Mouse (Mus musculus) liver, embryonic 15.5 days (tissue): ENCODE measurements around the gene Mturn. TPM values are rescaled to one million over a fixed set of nuclear protein-coding genes. Genes with fewer than 3 reads are reported as not detected.

Experiments used
- ATAC-seq: fragments of 200-750 bp; cut with Nextera tagmentation; 2 replicates; pipeline ENCODE4 v1.8.0; 2017; ENCODE audit warnings: moderate number of reproducible peaks, mild to moderate bottlenecking, moderate library complexity; ENCODE audit not compliant: insufficient read depth
- H3K27ac ChIP-seq: fragments of 300-500 bp; sonication (generic); replicated peaks from 2 replicates; pipeline ENCODE4 v1.5.1; 2015; ENCODE audit warnings: mild to moderate bottlenecking, inconsistent platforms
- H3K27me3 ChIP-seq: fragments of 300-500 bp; sonication (generic); 2 replicates; pipeline ENCODE4 v1.6.1; 2015; ENCODE audit warnings: mild to moderate bottlenecking, inconsistent platforms
- H3K36me3 ChIP-seq: fragments of 300-500 bp; sonication (generic); replicated peaks from 2 replicates; pipeline ENCODE4 v1.6.1; 2015; ENCODE audit warnings: moderate library complexity, mild to moderate bottlenecking, inconsistent platforms
- H3K4me1 ChIP-seq: fragments of 300-500 bp; sonication (generic); replicated peaks from 2 replicates; pipeline ENCODE4 v1.6.1; 2015; ENCODE audit warnings: inconsistent platforms
- H3K4me2 ChIP-seq: fragments of 300-500 bp; sonication (generic); 2 replicates; pipeline ENCODE4 v1.6.1; 2015; ENCODE audit warnings: moderate library complexity, mild to moderate bottlenecking, inconsistent platforms
- H3K4me3 ChIP-seq: fragments of 300-500 bp; sonication (generic); replicated peaks from 2 replicates; pipeline ENCODE4 v1.5.1; 2015; ENCODE audit warnings: mild to moderate bottlenecking, inconsistent platforms
- H3K9ac ChIP-seq: fragments of 300-500 bp; sonication (generic); 2 replicates; pipeline ENCODE4 v1.6.1; 2015; ENCODE audit warnings: moderate library complexity, mild to moderate bottlenecking, inconsistent platforms
- H3K9me3 ChIP-seq: fragments of 300-500 bp; sonication (generic); replicated peaks from 2 replicates; pipeline ENCODE4 v1.6.1; 2016; ENCODE audit warnings: inconsistent platforms
- WGBS: fragments of 180-500 bp; shearing (Covaris S2); methylation state at CpG from one replicate; pipeline ENCODE4 v1.1.7; 2015; ENCODE audit warnings: mixed read lengths; ENCODE audit not compliant: insufficient replicate concordance; 5-methylcytosine and 5-hydroxymethylcytosine counted together
- polyA plus RNA-seq: library from polyadenylated mRNA; unstranded; fragments of >200 nt; fragmentation: Nextera tagmentation; extraction: Ambion mirVana; gene quantifications from 2 replicates; pipeline ENCODE4 v1.2.1, GENCODE M21; 2015

The Mturn gene
- polyA plus RNA-seq, 1 experiment from 2014 or later, result 1.2 TPM

GRCm38 (mm10) chr6:54736126-54736525, 54.7 kb downstream of the Mturn start:
- Histone ChIP-seq H3K27ac (no peak overlapping the region), H3K9ac (no peak overlapping the region), H3K36me3 (no peaks in the 10 kb centered on the region), H3K4me2 (no peak overlapping the region), H3K4me1 (no peaks in the 10 kb centered on the region), H3K4me3 (no peak overlapping the region), H3K27me3 (no peaks in the 10 kb centered on the region), H3K9me3 (no peaks in the 10 kb centered on the region)
- ATAC-seq, result no peak
- 21% methylated on average over 9 of the region's 9 CpGs for WGBS

- Histone ChIP-seq H3K4me2 (no peak overlapping the region), H3K27ac (no peak overlapping the region), H3K27me3 (no peaks in the 10 kb centered on the region), H3K9ac (no peak overlapping the region), H3K4me3 (no peak overlapping the region), H3K9me3 (no peaks in the 10 kb centered on the region), H3K36me3 (no peaks in the 10 kb centered on the region), H3K4me1 (no peaks in the 10 kb centered on the region)
- ATAC-seq, result no peak
- WGBS, result 62% methylated on average over 3 of the region's 3 CpGs
Measured at GRCm38 (mm10) chr6:54737255-54737654, 55.8 kb downstream of the Mturn start.

- H3K4me2 ChIP-seq, result no peak overlapping the region
- no peaks in the 10 kb centered on the region for H3K9me3 ChIP-seq
- no peaks in the 10 kb centered on the region for H3K4me1 ChIP-seq
- H3K4me3 ChIP-seq, result no peak overlapping the region
- H3K27me3 ChIP-seq, result no peaks in the 10 kb centered on the region
- no peak for ATAC-seq
- WGBS, result 43% methylated on average over 3 of the region's 3 CpGs
- no peak overlapping the region for H3K27ac ChIP-seq
- no peak overlapping the region for H3K9ac ChIP-seq
- no peaks in the 10 kb centered on the region for H3K36me3 ChIP-seq
Measured at GRCm38 (mm10) chr6:54737684-54738083, 56.3 kb downstream of the Mturn start.

- no peak for ATAC-seq
- Histone ChIP-seq H3K4me2 (no peak overlapping the region), H3K27me3 (no peaks in the 10 kb centered on the region), H3K9ac (no peak overlapping the region), H3K4me1 (0 out of 2 replicates have a peak, but pooled peaks cover 3% of the 10 kb centered on the region), H3K4me3 (no peak overlapping the region), H3K9me3 (no peaks in the 10 kb centered on the region), H3K27ac (no peak overlapping the region), H3K36me3 (no peaks in the 10 kb centered on the region)
- 77% methylated on average over 7 of the region's 7 CpGs for whole genome bisulfite sequencing
Measured at GRCm38 (mm10) chr6:54749056-54749455, 67.6 kb downstream of the Mturn start.

- H3K27me3 ChIP-seq, result no peaks in the 10 kb centered on the region
- H3K4me1 ChIP-seq, result 0 out of 2 replicates have a peak, but pooled peaks cover 3% of the 10 kb centered on the region
- no peaks in the 10 kb centered on the region for H3K9me3 ChIP-seq
- 79% methylated on average over 4 of the region's 4 CpGs for WGBS
- no peak overlapping the region for H3K4me2 ChIP-seq
- no peak for ATAC-seq
- H3K4me3 ChIP-seq, result no peak overlapping the region
- no peak overlapping the region for H3K9ac ChIP-seq
- H3K27ac ChIP-seq, result no peak overlapping the region
- no peaks in the 10 kb centered on the region for H3K36me3 ChIP-seq
Measured at GRCm38 (mm10) chr6:54751621-54752020, 70.2 kb downstream of the Mturn start.

- H3K4me2 ChIP-seq, result no peak overlapping the region
- 0 out of 2 replicates have a peak, but pooled peaks cover 3% of the 10 kb centered on the region for H3K4me1 ChIP-seq
- WGBS, result 17% methylated on average over 3 of the region's 3 CpGs
- H3K9me3 ChIP-seq, result no peaks in the 10 kb centered on the region
- no peaks in the 10 kb centered on the region for H3K27me3 ChIP-seq
- no peak overlapping the region for H3K27ac ChIP-seq
- ATAC-seq, result no peak
- H3K36me3 ChIP-seq, result no peaks in the 10 kb centered on the region
- no peak overlapping the region for H3K4me3 ChIP-seq
- H3K9ac ChIP-seq, result no peak overlapping the region
Measured at GRCm38 (mm10) chr6:54752076-54752475, 70.7 kb downstream of the Mturn start.

Other genes with a start within 250 kb of the Mturn start
- 0.31 and 0.41 TPM in 2 replicates for gene Scrn1, start 115.1 kb upstream of the Mturn start, polyA plus RNA-seq
- 2.6 and 2.8 TPM in 2 replicates for gene Plekha8, start 86.5 kb upstream of the Mturn start, polyA plus RNA-seq
- 4.7 and 5.0 TPM in 2 replicates for gene Fkbp14, start 84.3 kb upstream of the Mturn start, polyA plus RNA-seq
- gene Znrf2, start 135.3 kb downstream of the Mturn start, polyA plus RNA-seq, result 2.1 and 2.2 TPM in 2 replicates